Mouse (Mus musculus): Measurements from ENCODE around the gene Prkar2b. TPM values are rescaled to one million over a fixed set of nuclear protein-coding genes. Genes with fewer than 3 reads are reported as not detected.

Gene Prkar2b
- polyA plus RNA-seq, 1 experiment: 19.4 TPM

DNA sequence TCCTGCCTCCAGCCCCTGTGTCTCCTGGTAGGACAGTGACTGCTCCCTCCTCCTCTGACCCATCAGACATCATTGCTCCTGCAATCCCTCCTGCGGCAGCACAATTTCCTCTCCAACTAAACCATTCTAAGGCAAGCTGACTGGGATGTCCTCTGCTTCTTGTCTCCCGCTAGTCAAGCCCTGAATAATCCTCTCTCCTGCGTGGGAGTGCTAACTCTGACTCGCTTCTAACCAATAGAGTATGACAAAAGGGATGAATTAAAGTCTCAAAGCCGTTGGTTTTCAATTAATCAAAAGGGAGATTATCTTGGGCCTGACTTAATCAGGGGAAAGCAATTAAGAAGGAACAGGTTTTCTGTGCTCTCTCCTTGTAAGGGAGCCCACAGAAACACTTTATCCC is 4.9 kb upstream of the Prkar2b start:
- TF ChIP-seq POLR2A (IDR thresholded peaks at IDR 0.05; ENCODE audit: borderline replicate concordance, low read depth, low read length): no peak
- no peak for TF ChIP-seq CTCF (IDR thresholded peaks at IDR 0.05; ENCODE audit: low read depth, low read length)

DNA sequence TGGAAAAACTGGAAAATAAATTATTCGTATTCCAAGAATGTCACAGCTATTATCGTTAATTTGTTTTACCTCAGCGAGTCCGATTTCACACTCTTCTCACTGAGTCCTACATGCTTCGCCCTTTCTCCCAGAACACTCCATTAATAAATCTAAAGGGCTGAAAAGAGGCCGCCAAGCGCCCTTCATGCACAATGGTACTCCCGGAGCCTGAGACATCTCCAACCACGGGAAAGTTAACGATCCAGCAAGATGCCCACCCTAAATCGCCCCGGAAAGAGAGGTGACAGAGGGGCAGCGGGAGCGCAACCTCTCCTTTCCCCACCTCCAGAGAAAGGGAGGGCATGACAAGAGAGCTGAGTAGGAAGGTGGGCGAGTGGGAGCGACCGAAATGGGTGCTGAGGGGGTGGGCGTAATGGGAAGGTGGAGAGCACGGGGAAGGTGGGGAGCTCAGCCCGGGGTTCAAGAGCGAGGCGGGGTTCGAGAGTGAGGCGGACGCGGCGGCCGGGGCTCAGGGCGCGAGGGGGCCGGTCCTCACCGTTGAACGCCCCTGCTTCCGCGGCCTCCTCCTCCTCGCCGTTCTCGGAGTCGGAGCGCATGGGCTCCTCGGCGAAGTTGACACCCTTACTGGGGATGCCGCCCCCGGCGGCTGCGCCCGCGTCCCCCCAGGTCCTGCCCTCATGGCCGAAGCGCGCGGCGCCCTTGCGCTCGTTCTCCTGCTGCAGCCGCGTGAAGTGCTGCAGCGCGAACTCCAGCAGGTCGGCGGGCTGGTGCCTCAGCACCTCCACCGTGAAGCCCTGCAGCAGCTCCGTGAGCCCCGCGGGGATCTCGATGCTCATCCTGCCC is 628 bp downstream of the Prkar2b start:
- Histone ChIP-seq H3K4me3 (ENCODE audit: insufficient read depth, low read length) (peak overlapping the region; percentile 96), H3K27ac (ENCODE audit: insufficient read depth, low read depth, low read length) (peak overlapping the region; percentile 31; the same call in 1 of the 2 replicates), H3K4me1 (ENCODE audit: control insufficient read depth, insufficient read depth, low read length) (peaks cover 5% of the 10 kb centered on the region)
- TF ChIP-seq CTCF (IDR thresholded peaks at IDR 0.05; ENCODE audit: low read depth, low read length): no peak
- TF ChIP-seq POLR2A (IDR thresholded peaks at IDR 0.05; ENCODE audit: borderline replicate concordance, low read depth, low read length): no peak

More for the DNA sequence above, 4.9 kb upstream of the Prkar2b start:
- Histone ChIP-seq H3K4me3 (ENCODE audit: insufficient read depth, low read length) (no peak overlapping the region), H3K4me1 (ENCODE audit: control insufficient read depth, insufficient read depth, low read length) (peaks cover 8% of the 10 kb centered on the region), H3K27ac (ENCODE audit: insufficient read depth, low read depth, low read length) (no peak overlapping the region)

DNA sequence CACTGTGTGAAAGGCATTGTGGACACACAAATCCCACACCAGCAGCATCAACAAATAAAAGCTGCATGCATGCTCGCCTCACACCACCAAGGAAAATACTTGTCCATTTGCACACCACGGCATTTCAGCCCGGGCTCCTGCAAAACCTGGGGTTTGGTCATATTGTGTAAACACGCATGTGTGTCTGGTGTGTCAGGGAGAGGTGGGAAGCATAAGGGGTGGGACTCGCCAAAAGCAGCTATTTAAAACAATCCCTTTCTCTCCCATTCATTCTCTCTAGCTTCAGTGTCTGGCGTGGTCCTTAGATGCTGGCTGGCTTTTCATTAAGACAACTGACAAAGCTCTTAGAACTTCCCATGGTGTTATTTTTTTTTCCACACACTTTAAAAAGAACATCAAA is 1.4 kb downstream of the Prkar2b start:
- Histone ChIP-seq H3K4me3 (ENCODE audit: insufficient read depth, low read length) (no peak overlapping the region), H3K27ac (ENCODE audit: insufficient read depth, low read depth, low read length) (no peak overlapping the region), H3K4me1 (ENCODE audit: control insufficient read depth, insufficient read depth, low read length) (peaks cover 5% of the 10 kb centered on the region)
- TF ChIP-seq POLR2A (IDR thresholded peaks at IDR 0.05; ENCODE audit: borderline replicate concordance, low read depth, low read length): no peak

DNA sequence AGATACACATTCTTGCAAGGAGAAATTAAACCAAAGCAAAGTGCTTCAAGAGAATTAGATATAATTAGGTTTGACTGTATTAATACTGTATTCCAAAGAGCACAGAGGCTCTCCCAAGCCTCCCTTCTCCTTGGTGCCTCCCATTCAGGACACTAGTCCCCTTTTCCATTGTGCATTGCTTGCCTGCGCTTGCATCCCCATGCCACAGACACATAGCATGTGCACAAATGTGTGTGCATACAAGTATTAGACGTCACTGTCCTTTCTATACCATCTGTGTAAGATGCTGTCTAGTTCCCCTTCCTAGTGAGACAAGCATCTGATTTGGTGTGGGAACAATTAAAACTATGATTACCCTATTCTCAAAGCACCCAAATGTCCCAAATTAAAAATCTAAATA is 2.0 kb downstream of the Prkar2b start:
- H3K4me3 ChIP-seq (ENCODE audit: insufficient read depth, low read length): no peak overlapping the region
- H3K27ac ChIP-seq (ENCODE audit: insufficient read depth, low read depth, low read length): no peak overlapping the region
- TF ChIP-seq CTCF (IDR thresholded peaks at IDR 0.05; ENCODE audit: low read depth, low read length) (no peak), POLR2A (IDR thresholded peaks at IDR 0.05; ENCODE audit: borderline replicate concordance, low read depth, low read length) (no peak)
- peaks cover 5% of the 10 kb centered on the region for H3K4me1 ChIP-seq (ENCODE audit: control insufficient read depth, insufficient read depth, low read length)

DNA sequence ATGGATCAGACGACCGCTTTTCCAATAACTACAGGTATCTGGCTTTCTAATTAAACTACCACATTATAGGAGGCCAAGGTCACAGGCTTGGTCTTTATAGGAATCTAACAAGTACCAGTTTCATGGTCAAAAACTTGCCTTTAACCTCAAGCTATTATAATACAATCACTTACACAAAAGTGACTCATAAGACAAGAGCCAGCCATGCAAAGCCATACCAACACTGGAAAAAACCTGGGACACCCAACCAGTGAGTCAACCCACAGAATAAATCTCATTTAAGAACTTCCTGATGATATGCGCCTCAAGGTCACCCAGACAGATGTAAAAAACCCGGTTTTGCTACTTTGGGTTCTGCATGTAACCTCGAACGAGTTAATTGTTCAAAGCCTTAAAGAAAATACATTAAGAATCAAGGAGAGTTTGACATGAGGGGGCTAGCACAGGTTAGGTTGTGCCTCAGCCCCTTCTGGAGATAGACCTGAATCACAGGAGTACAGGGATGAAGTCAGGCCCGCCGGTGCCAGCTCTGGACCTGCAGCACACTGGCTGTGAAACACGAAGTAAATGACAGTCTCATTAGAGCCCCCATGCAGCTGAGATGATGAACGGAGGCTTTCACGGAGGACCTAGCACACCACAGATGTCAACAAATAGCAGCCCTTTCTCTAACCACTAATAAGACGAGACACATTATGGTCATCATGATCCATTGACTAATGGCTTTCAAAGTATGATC is 3.5 kb downstream of the Prkar2b start:
- H3K4me3 ChIP-seq (ENCODE audit: insufficient read depth, low read length): no peak overlapping the region
- TF ChIP-seq CTCF (IDR thresholded peaks at IDR 0.05; ENCODE audit: low read depth, low read length): no peak
- TF ChIP-seq POLR2A (IDR thresholded peaks at IDR 0.05; ENCODE audit: borderline replicate concordance, low read depth, low read length): no peak
- no peak overlapping the region for H3K27ac ChIP-seq (ENCODE audit: insufficient read depth, low read depth, low read length)
- peaks cover 5% of the 10 kb centered on the region for H3K4me1 ChIP-seq (ENCODE audit: control insufficient read depth, insufficient read depth, low read length)

DNA sequence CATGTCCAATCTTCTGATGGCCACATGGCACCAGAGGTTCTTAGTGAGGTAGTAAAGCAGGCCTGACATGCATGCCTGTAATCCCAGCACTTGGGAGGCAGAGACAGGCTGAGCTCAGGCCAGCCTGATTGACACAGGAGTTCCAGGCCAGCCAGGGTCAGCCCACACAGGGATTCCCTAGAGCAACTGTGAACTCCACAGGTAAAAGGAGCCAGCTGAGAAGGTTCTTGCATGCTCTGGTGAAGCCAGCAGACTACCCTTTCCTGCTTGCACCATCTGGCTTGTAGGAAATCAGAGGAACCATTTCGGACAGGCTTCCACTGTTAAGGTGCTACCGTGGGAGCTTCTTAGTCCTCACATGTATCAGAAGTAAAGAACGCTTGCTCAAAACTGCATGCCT is 5.3 kb downstream of the Prkar2b start:
- Histone ChIP-seq H3K4me1 (ENCODE audit: control insufficient read depth, insufficient read depth, low read length) (peaks cover 13% of the 10 kb centered on the region), H3K27ac (ENCODE audit: insufficient read depth, low read depth, low read length) (no peak overlapping the region), H3K4me3 (ENCODE audit: insufficient read depth, low read length) (no peak overlapping the region)
- TF ChIP-seq CTCF (IDR thresholded peaks at IDR 0.05; ENCODE audit: low read depth, low read length) (no peak), POLR2A (IDR thresholded peaks at IDR 0.05; ENCODE audit: borderline replicate concordance, low read depth, low read length) (no peak)

DNA sequence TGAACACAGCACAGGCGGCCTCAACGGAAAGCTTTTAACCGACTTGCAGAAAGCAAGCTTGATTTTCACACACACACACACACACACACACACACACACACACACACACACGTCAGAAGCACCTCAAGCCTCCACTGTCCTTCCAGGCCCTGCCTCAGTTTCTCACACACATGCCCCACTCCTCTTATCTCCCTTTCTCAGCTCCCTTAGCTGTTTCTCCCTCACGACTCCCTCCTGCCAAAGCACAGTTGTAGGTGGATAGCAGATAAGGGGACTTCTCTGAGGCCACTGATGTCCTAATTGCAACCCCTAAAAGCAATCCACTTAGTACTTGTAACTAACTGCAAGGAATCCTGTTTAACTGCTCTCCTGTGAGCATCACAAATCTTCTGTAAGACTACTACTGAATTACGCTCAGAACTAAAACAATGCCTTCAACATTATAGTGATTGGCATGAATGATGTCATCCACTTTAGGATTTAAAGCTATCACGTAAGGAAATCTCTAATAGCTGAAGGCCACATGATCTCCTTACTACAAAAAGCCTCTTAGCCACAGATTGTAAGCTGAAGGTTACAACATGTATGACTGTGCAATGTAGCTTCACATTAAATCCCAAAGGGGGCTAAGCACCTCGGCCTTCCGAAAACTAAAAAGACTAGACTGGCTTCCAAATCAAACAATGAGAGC is 6.5 kb downstream of the Prkar2b start:
- Histone ChIP-seq H3K4me3 (ENCODE audit: insufficient read depth, low read length) (no peak overlapping the region), H3K4me1 (ENCODE audit: control insufficient read depth, insufficient read depth, low read length) (peaks cover 10% of the 10 kb centered on the region), H3K27ac (ENCODE audit: insufficient read depth, low read depth, low read length) (no peak overlapping the region)
- TF ChIP-seq CTCF (IDR thresholded peaks at IDR 0.05; ENCODE audit: low read depth, low read length): no peak

DNA sequence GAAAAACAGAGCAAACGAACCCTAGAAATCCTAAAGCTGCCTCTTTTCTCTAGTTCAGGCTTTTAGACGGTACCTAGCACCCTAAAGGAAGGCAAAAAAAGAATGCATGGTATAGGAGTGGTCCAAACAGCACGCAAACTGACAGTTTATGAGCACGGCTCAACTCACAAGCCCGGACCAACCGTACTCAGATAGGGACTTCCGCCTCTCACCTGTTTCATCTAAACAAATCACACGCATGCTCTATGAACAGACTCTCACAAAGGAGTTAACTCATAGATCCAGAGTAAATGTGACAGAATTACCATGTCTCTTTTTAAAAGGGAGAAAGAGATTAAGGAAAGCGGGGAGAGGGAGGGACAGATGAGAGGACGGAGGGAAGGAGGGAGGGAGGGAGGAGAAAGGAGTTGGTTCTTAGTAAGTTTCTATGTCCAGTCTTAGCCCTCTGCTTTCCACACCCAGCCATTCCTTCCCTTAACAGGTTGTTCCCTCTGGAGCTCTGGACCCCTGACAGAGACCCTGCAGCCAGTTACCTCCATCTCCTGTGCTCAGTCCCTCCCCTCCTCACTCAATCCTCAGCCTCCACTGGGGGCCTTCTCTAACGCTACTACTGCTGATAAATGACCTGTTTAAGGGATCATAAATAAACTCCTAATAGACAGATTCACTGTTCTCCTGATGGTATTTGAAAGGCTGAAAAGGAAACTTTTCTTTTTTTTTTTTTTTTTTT is 7.3 kb downstream of the Prkar2b start:
- TF ChIP-seq CTCF (IDR thresholded peaks at IDR 0.05; ENCODE audit: low read depth, low read length): no peak
- TF ChIP-seq POLR2A (IDR thresholded peaks at IDR 0.05; ENCODE audit: borderline replicate concordance, low read depth, low read length): no peak
- no peak overlapping the region for H3K27ac ChIP-seq (ENCODE audit: insufficient read depth, low read depth, low read length)
- H3K4me1 ChIP-seq (ENCODE audit: control insufficient read depth, insufficient read depth, low read length): peaks cover 9% of the 10 kb centered on the region
- no peak overlapping the region for H3K4me3 ChIP-seq (ENCODE audit: insufficient read depth, low read length)

DNA sequence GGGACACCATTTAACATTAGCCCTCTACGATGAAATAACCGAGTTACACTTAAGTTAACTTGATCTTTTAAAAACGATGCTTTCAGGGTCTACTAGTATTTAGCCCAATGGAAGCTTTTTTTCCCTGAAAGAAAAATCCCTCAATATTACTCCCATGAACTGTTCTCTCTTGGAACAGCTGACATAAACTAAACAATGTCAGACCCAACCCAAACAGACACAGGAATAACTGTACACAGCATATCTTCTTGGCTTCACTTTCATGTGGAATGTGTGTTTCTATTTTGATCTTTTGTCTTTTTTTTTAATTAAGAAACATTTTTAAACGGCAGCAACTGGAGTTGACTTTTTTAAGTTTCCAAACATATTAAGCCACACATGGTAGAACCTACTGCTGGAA is 8.2 kb downstream of the Prkar2b start:
- Histone ChIP-seq H3K4me3 (ENCODE audit: insufficient read depth, low read length) (no peak overlapping the region), H3K27ac (ENCODE audit: insufficient read depth, low read depth, low read length) (no peak overlapping the region), H3K4me1 (ENCODE audit: control insufficient read depth, insufficient read depth, low read length) (peaks cover 9% of the 10 kb centered on the region)
- TF ChIP-seq POLR2A (IDR thresholded peaks at IDR 0.05; ENCODE audit: borderline replicate concordance, low read depth, low read length) (no peak), CTCF (IDR thresholded peaks at IDR 0.05; ENCODE audit: low read depth, low read length) (no peak)
